Mouse (Mus musculus) testis, adult 2 months (tissue): ENCODE results near the gene Trim24. TPM values are rescaled to one million over a fixed set of nuclear protein-coding genes. Genes with fewer than 3 reads are reported as not detected.
"Not testable (repeated sequence)": the region's sequence is repeated elsewhere in the genome, so short reads cannot be mapped to it uniquely, and the experiment has no call there.

ENCODE experiments used
- H3K27ac ChIP-seq: fragments of 200-500 bp; 2 replicates; pipeline ENCODE4 v1.5.1; 2012; ENCODE audit warnings: low read depth, low read length; ENCODE audit not compliant: control insufficient read depth, insufficient read depth
- H3K27me3 ChIP-seq: fragments of 200-500 bp; 2 replicates; pipeline ENCODE4 v1.6.1; 2012; ENCODE audit warnings: mild to moderate bottlenecking, low read length, moderate library complexity; ENCODE audit not compliant: control insufficient read depth, insufficient read depth
- H3K36me3 ChIP-seq: fragments of 200-500 bp; 2 replicates; pipeline ENCODE4 v1.6.1; 2012; ENCODE audit warnings: mild to moderate bottlenecking, low read length; ENCODE audit not compliant: control insufficient read depth, insufficient read depth
- H3K4me1 ChIP-seq: fragments of 200-500 bp; 2 replicates; pipeline ENCODE4 v1.6.1; 2012; ENCODE audit warnings: low read length; ENCODE audit not compliant: control insufficient read depth, insufficient read depth
- H3K4me3 ChIP-seq: fragments of 200-500 bp; 2 replicates; pipeline ENCODE4 v1.5.1; 2012; ENCODE audit warnings: low read depth, mild to moderate bottlenecking, low read length, moderate library complexity, mixed read lengths; ENCODE audit not compliant: control insufficient read depth
- CTCF ChIP-seq: fragments of 200-500 bp; IDR thresholded peaks from 2 replicates; pipeline ENCODE4 v1.5.1; 2012; ENCODE audit warnings: low read depth, mild to moderate bottlenecking, inconsistent platforms, low read length, moderate library complexity; ENCODE audit not compliant: control insufficient read depth, insufficient read depth, insufficient replicate concordance
- POLR2A ChIP-seq: fragments of 200-500 bp; IDR thresholded peaks from 2 replicates; pipeline ENCODE4 v1.6.1; 2012; ENCODE audit warnings: low read depth, mild to moderate bottlenecking, inconsistent platforms, low read length, moderate library complexity; ENCODE audit not compliant: control insufficient read depth
- polyA plus RNA-seq: library from polyadenylated mRNA; depleted of rRNA; stranded (reverse); fragments of >200 nt; gene quantifications from 2 replicates; pipeline ENCODE4 v1.2.3, GENCODE M21; 2012

Gene Trim24
- polyA plus RNA-seq, 1 experiment: 82.5 TPM

DNA sequence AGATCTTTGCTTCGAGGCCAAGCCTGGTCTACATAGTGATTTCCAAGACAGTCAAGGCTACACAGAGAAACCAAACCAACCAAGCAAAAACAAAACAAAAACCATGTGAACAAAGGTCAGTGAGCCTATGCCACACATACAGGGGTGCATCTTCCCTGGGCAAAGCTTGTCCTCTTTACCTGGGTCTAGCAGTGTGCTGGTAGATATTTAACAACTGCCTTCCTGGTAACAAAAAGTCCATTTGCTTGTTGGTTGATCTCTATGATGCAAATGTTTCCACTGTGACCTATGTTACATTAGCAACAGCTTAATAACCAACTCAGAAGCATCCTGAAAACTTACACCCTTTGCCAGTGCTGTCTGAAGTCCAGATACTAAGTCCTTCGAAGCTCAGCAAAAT is 17.3 kb upstream of the Trim24 start:
- Histone ChIP-seq H3K27ac (no peak overlapping the region), H3K36me3 (no peaks in the 10 kb centered on the region), H3K27me3 (no peaks in the 10 kb centered on the region), H3K4me3 (peak overlapping the region; percentile 50; the same call in 1 of the 2 replicates), H3K4me1 (no peaks in the 10 kb centered on the region)
- no peak for TF ChIP-seq CTCF
- no peak for TF ChIP-seq POLR2A

DNA sequence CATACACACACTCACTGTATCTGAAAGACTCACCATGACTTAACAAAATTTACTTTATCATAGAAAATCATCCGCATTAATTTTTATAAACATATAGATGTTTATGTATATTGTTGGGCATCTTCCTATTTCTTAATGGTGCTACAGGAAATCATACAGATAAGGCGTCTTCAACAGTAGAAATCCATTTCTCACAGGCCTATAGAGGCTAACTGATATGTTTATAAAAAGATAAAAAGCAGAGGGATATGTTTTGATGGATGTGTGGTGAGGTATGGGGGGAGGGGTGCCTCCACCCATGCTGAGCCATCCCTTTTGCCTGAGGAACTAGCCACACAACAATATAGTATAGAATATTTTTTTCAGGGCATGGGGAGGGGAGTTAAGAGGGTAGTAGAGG is 15.2 kb upstream of the Trim24 start:
- Histone ChIP-seq H3K4me3 (no peak overlapping the region), H3K27ac (no peak overlapping the region), H3K4me1 (no peaks in the 10 kb centered on the region), H3K27me3 (no peaks in the 10 kb centered on the region), H3K36me3 (no peaks in the 10 kb centered on the region)
- no peak for TF ChIP-seq POLR2A
- no peak for TF ChIP-seq CTCF

DNA sequence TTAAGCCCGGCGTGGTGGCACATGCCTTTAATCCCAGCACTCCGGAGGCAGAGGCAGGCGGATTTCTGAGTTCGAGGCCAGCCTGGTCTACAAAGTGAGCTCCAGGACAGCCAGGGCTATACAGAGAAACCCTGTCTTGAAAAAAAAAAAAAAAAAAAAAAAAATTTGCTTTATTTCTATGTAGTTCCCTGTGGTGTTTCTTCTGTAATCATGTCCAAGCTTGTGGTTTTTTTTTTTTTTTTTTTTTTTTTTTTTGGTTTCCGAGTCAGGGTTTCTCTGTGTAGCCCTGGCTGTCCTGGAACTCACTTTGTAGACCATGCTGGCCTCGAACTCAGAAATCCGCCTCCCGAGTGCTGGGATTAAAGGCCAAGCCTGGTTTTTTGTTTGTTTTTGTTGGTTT is 14.3 kb upstream of the Trim24 start:
- H3K36me3 ChIP-seq, H3K4me3 ChIP-seq, H3K27ac ChIP-seq, H3K27me3 ChIP-seq, H3K4me1 ChIP-seq: not testable (repeated sequence)

DNA sequence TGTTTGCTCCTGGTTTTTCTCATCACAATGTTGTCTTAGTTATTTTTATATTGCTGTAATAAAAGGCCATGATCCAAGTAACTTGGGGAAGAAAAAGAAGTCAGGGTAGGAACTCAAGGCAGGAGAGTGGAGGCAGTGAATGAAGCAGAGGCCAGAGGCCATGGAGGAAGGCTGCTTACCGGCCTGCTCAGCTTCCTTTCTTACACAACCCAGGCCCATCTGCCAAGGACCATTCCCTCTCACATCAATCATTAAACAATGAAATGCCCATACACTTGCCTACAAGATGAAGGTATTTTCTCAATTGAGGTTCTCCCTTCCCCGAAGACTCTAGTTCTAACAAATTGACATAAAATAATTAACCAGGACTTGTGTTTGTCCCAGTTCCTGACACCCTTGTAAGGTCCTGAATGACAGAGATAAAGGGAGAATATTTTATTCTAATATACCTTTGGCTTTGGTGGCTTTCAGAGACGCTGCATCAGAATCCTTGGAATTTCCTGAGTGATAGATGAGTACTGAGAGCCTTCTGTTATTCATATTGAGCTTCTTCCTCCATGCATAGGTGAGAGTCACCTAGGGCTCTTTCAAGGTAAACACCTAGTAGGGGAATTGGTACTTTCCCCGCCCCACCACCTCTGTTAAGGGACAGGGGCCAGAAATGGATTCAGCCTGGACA is 13.3 kb upstream of the Trim24 start:
- no peak for TF ChIP-seq POLR2A
- no peak overlapping the region for H3K4me3 ChIP-seq
- H3K27ac ChIP-seq: no peak overlapping the region
- H3K4me1 ChIP-seq: no peaks in the 10 kb centered on the region
- no peaks in the 10 kb centered on the region for H3K27me3 ChIP-seq
- H3K36me3 ChIP-seq: no peaks in the 10 kb centered on the region

DNA sequence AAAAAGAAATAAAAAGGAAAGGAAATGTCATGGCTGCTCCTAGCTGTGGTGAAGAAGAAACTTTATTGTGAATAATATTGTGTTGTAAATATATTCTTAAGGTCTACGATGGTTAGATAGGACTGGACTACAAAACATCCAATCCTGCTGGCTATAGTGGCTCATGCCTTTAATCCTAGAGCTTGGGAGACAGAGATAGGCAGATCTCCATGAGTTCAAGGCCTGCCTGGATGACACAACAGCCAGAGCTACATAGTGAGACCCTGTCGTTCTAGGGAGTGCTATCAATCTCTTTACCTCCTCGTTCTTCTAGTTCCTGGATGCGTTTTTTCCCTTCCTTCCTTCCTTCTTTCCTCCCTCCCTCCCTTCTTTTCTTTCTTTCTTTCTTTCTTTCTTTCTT is 12.5 kb upstream of the Trim24 start:
- no peaks in the 10 kb centered on the region for H3K36me3 ChIP-seq
- H3K27ac ChIP-seq: no peak overlapping the region
- TF ChIP-seq POLR2A: no peak
- no peak for TF ChIP-seq CTCF
- H3K4me1 ChIP-seq: no peaks in the 10 kb centered on the region
- no peaks in the 10 kb centered on the region for H3K27me3 ChIP-seq
- H3K4me3 ChIP-seq: no peak overlapping the region

DNA sequence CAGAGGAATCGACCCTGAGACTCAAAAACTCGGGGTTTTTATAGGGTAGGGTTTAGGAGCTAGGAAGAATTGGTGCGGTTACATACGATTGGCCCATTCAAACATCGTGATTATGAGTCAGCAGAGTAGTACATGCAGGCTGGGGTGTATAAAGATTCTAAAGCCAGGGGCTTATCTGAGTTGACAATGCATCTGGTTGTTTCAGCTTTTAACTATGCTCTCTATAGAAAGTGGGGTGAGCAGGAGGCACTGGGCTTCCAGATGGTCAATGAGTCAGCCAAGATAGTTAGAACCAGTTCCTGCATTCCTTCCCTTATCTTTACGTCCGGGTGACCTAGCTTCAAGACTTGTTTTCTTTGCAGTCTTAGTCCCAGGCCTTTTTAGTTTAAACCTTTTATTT is 7.7 kb upstream of the Trim24 start:
- H3K27ac ChIP-seq: no peak overlapping the region
- no peaks in the 10 kb centered on the region for H3K27me3 ChIP-seq
- H3K4me1 ChIP-seq: no peaks in the 10 kb centered on the region
- no peaks in the 10 kb centered on the region for H3K36me3 ChIP-seq
- H3K4me3 ChIP-seq: no peak overlapping the region
- TF ChIP-seq CTCF (no peak), POLR2A (no peak)

DNA sequence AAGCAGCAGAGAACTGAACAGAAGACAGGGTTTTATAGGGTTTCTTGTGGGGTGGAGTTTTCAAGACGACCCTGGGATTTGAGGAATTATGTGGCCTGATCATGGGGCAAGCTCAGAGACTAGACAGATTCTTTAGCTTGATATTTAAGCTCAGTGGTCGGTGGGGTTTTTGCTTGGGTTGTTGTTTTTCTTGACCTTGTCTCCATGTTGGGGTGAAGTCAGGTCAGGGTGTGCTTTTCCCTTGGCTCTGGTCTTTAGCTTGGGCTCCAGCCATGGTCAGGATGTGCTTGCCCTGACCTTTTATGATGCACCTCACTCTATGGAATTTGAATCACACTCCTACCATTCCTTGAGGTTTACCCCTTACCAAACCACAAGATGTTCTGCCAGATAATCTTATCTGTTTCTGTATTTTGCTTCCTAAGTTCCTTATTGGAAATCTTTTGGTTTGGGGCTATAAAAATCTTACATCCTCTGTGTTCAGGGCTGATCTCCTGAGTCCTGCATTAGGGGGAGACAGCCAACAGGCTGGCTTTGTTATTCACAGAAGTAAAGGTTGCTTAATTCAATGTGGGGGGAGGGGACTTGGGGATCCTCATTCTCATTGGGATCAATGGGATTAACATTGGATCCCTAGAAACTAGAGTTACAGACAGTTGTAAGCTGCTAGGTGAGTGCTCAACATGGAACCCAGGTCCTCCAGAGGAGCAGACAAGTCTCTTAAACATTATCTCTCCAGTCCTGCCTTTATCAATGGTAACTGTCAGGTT is 6.5 kb upstream of the Trim24 start:
- Histone ChIP-seq H3K27ac (no peak overlapping the region), H3K36me3 (no peaks in the 10 kb centered on the region), H3K4me3 (no peak overlapping the region), H3K4me1 (no peaks in the 10 kb centered on the region), H3K27me3 (no peaks in the 10 kb centered on the region)
- TF ChIP-seq POLR2A: no peak
- no peak for TF ChIP-seq CTCF
